Comparison of ENCODE assay signal across 27 mouse cellular contexts in genomic region chr2:154803845-154804244, GRCm38 (mm10). TPM values are rescaled to one million over a fixed set of nuclear protein-coding genes. Genes with fewer than 3 reads are reported as not detected.
DNase-seq lines count a peak whose midpoint lies in the region; ATAC-seq lines count a peak whose summit lies in the region.
"Had no signal": no experiment of that assay in that cellular context is flagged by ENCODE, and none has a peak within 500 bp of the region (broad histone marks: within the 10 kb centered on the region; RNA-seq: fewer than 3 reads in every experiment).

No protein-coding gene starts in this region.

- H3K36me3 ChIP-seq in intestine, embryonic 14.5 days (ENCODE audit: control insufficient read depth, insufficient read depth, low read length) = no peaks in the 10 kb centered on the region
- no peaks in the 10 kb centered on the region for H3K36me3 ChIP-seq in intestine, embryonic 15.5 days
- H3K36me3 ChIP-seq in neural tube, embryonic 13.5 days = no peaks in the 10 kb centered on the region
- H3K36me3 ChIP-seq in neural tube, embryonic 15.5 days = no peaks in the 10 kb centered on the region
- peaks cover 17% of the 10 kb centered on the region for H3K36me3 ChIP-seq in liver, embryonic 15.5 days (replicated peaks)
- H3K36me3 ChIP-seq: hindbrain, embryonic 13.5 days had no signal

- 73% methylated on average over 4 of the region's 4 CpGs for WGBS in intestine, embryonic 14.5 days
- WGBS in intestine, embryonic 15.5 days = 71% methylated on average over 4 of the region's 4 CpGs
- WGBS in neural tube, embryonic 13.5 days = 65% methylated on average over 4 of the region's 4 CpGs
- WGBS in neural tube, embryonic 15.5 days = 71% methylated on average over 4 of the region's 4 CpGs
- 60% methylated on average over 4 of the region's 4 CpGs for WGBS in liver, embryonic 15.5 days (ENCODE audit: insufficient replicate concordance)

- peak; percentile 48 for DNase-seq in intestine, embryonic 14.5 days (ENCODE audit: low spot score)
- DNase-seq in frontal cortex, postnatal 14 days (ENCODE audit: low spot score in 2 of 2) = no peak
- DNase-seq in right cerebral cortex, postnatal 10 days (ENCODE audit: low spot score in 2 of 2) = no peak
- DNase-seq: adrenal gland, adult 2 months; adrenal gland, postnatal 25 days; cerebellum, adult 18-20 months; cerebellum, adult 9-11 months; cerebellum, postnatal 36 days; forebrain, postnatal 0 days; gastrocnemius, postnatal 36 days; heart, adult 11 months; heart, postnatal 14 days had no signal

- H3K4me2 ChIP-seq in intestine, embryonic 14.5 days (ENCODE audit: low read length) = no peak overlapping the region
- H3K4me2 ChIP-seq in intestine, embryonic 15.5 days (replicated peaks) = no peak overlapping the region
- H3K4me2 ChIP-seq in neural tube, embryonic 13.5 days = no peak overlapping the region
- no peak overlapping the region for H3K4me2 ChIP-seq in neural tube, embryonic 15.5 days
- H3K4me2 ChIP-seq in liver, embryonic 15.5 days = no peak overlapping the region; the same call in 1 of the 2 replicates
- H3K4me2 ChIP-seq: embryonic facial prominence, embryonic 13.5 days; forebrain, embryonic 13.5 days; hindbrain, embryonic 13.5 days had no signal

- no peaks in the 10 kb centered on the region for H3K27me3 ChIP-seq in intestine, embryonic 14.5 days (replicated peaks; ENCODE audit: control insufficient read depth, insufficient read depth, low read length)
- H3K27me3 ChIP-seq in intestine, embryonic 15.5 days (replicated peaks) = no peaks in the 10 kb centered on the region
- no peaks in the 10 kb centered on the region for H3K27me3 ChIP-seq in neural tube, embryonic 13.5 days
- no peaks in the 10 kb centered on the region for H3K27me3 ChIP-seq in neural tube, embryonic 15.5 days (replicated peaks)
- no peaks in the 10 kb centered on the region for H3K27me3 ChIP-seq in liver, embryonic 15.5 days
- H3K27me3 ChIP-seq: embryonic facial prominence, embryonic 13.5 days; forebrain, embryonic 13.5 days; hindbrain, embryonic 13.5 days; Patski had no signal

- H3K4me1 ChIP-seq in intestine, embryonic 14.5 days (replicated peaks; ENCODE audit: control insufficient read depth, insufficient read depth, low read length) = peaks cover 21% of the 10 kb centered on the region
- H3K4me1 ChIP-seq in intestine, embryonic 15.5 days (replicated peaks) = peaks cover 10% of the 10 kb centered on the region
- H3K4me1 ChIP-seq in neural tube, embryonic 13.5 days (replicated peaks) = peaks cover 13% of the 10 kb centered on the region
- peaks cover 4% of the 10 kb centered on the region; the same call in 1 of the 2 replicates for H3K4me1 ChIP-seq in neural tube, embryonic 15.5 days
- peaks cover 63% of the 10 kb centered on the region for H3K4me1 ChIP-seq in liver, embryonic 15.5 days (replicated peaks)

- H3K27ac ChIP-seq in intestine, embryonic 14.5 days (ENCODE audit: low read depth) = no peak overlapping the region
- H3K27ac ChIP-seq in intestine, embryonic 15.5 days = no peak overlapping the region
- peak overlapping the region; percentile 18; the same call in 1 of the 2 replicates for H3K27ac ChIP-seq in neural tube, embryonic 13.5 days (replicated peaks)
- no peak overlapping the region for H3K27ac ChIP-seq in neural tube, embryonic 15.5 days (replicated peaks)
- H3K27ac ChIP-seq in liver, embryonic 15.5 days (replicated peaks) = no peak overlapping the region
- H3K27ac ChIP-seq: embryonic facial prominence, embryonic 13.5 days; forebrain, embryonic 13.5 days; heart, embryonic 10.5 days; hindbrain, embryonic 13.5 days had no signal

- no peak overlapping the region for H3K9ac ChIP-seq in intestine, embryonic 14.5 days (ENCODE audit: low read length)
- no peak overlapping the region for H3K9ac ChIP-seq in intestine, embryonic 15.5 days
- no peak overlapping the region for H3K9ac ChIP-seq in neural tube, embryonic 13.5 days
- no peak overlapping the region for H3K9ac ChIP-seq in neural tube, embryonic 15.5 days (replicated peaks)
- H3K9ac ChIP-seq in liver, embryonic 15.5 days = no peak overlapping the region
- H3K9ac ChIP-seq: embryonic facial prominence, embryonic 13.5 days; forebrain, embryonic 13.5 days; forebrain, postnatal 0 days; hindbrain, embryonic 13.5 days had no signal

- ATAC-seq in intestine, embryonic 14.5 days (replicated peaks; ENCODE audit: low FRiP score, low TSS enrichment, low read depth) = no peak
- ATAC-seq in intestine, embryonic 15.5 days = no peak
- no peak for ATAC-seq in neural tube, embryonic 13.5 days (ENCODE audit: low read depth)
- ATAC-seq in neural tube, embryonic 15.5 days (ENCODE audit: low FRiP score) = no peak
- peak; percentile 69 for ATAC-seq in liver, embryonic 15.5 days (ENCODE audit: insufficient read depth)
- peak; percentile 75; the same call in 1 of the 2 replicates for ATAC-seq in megakaryocyte-erythroid progenitor cell, adult 5-6 weeks (replicated peaks; ENCODE audit: low FRiP score, low TSS enrichment, poor library complexity, severe bottlenecking)
- ATAC-seq: activated CD4-positive, CD25-positive, alpha-beta regulatory T cell, adult 4 months; forebrain, embryonic 13.5 days; forebrain, postnatal 0 days; Patski had no signal

- no peak overlapping the region for H3K4me3 ChIP-seq in intestine, embryonic 14.5 days (ENCODE audit: low read depth, low read length)
- H3K4me3 ChIP-seq in intestine, embryonic 15.5 days (replicated peaks) = no peak overlapping the region
- H3K4me3 ChIP-seq in neural tube, embryonic 13.5 days = no peak overlapping the region
- H3K4me3 ChIP-seq in neural tube, embryonic 15.5 days (replicated peaks) = no peak overlapping the region
- no peak overlapping the region for H3K4me3 ChIP-seq in liver, embryonic 15.5 days (replicated peaks)
- H3K4me3 ChIP-seq: embryonic facial prominence, embryonic 13.5 days; forebrain, embryonic 13.5 days; heart, embryonic 10.5 days; hindbrain, embryonic 13.5 days had no signal

- no peaks in the 10 kb centered on the region for H3K9me3 ChIP-seq in intestine, embryonic 14.5 days (ENCODE audit: control insufficient read depth, low read length)
- H3K9me3 ChIP-seq in intestine, embryonic 15.5 days = no peaks in the 10 kb centered on the region
- H3K9me3 ChIP-seq in neural tube, embryonic 13.5 days = no peaks in the 10 kb centered on the region
- no peaks in the 10 kb centered on the region for H3K9me3 ChIP-seq in neural tube, embryonic 15.5 days (replicated peaks)
- no peaks in the 10 kb centered on the region for H3K9me3 ChIP-seq in liver, embryonic 15.5 days (replicated peaks)
- H3K9me3 ChIP-seq: embryonic facial prominence, embryonic 13.5 days; forebrain, embryonic 13.5 days; heart, embryonic 10.5 days; hindbrain, embryonic 13.5 days had no signal

RNA-seq across cellular contexts. Expression of gene a, which starts 12.6 kb away (rescaled TPM):
- 0.93 and 1.5 TPM in 2 replicates for polyA plus RNA-seq in intestine, embryonic 14.5 days (2014; fragmentation: Nextera tagmentation; extraction: Ambion mirVana)
- 0.63 and 0.73 TPM in 2 replicates for polyA plus RNA-seq in intestine, embryonic 15.5 days (2015; fragmentation: Nextera tagmentation; extraction: Ambion mirVana)
- polyA plus RNA-seq in neural tube, embryonic 13.5 days (2015; fragmentation: Nextera tagmentation; extraction: Ambion mirVana) = 1.6 TPM in 1 of 2 replicates, not detected in the other
- 0.33 and 0.93 TPM in 2 replicates for polyA plus RNA-seq in neural tube, embryonic 15.5 days (2015; fragmentation: Nextera tagmentation; extraction: Ambion mirVana)
- polyA plus RNA-seq in liver, embryonic 15.5 days (2015; fragmentation: Nextera tagmentation; extraction: Ambion mirVana) = 0.32 TPM in 1 of 2 replicates, not detected in the other
- not detected in 2 replicates for total RNA-seq in megakaryocyte-erythroid progenitor cell, adult 5-6 weeks (2014; fragmentation: Nextera tagmentation)
- total RNA-seq in megakaryocyte-erythroid progenitor cell, adult 5-6 weeks (2017) = not detected in 2 replicates
- total RNA-seq: adrenal gland, adult 2 months; adrenal gland, postnatal 25 days; gastrocnemius, adult 8-10 months; gastrocnemius, postnatal 36 days; heart, postnatal 14 days; hematopoietic stem cell, adult 5-6 weeks had no signal
- polyA plus RNA-seq: activated CD4-positive, CD25-positive, alpha-beta regulatory T cell, adult 4 months; C2C12; heart, embryonic 14.5 days; Patski had no signal

RNA-seq across cellular contexts. Expression of gene Raly, which starts 12.9 kb away (rescaled TPM):
- 66.4 and 73.2 TPM in 2 replicates for polyA plus RNA-seq in intestine, embryonic 14.5 days (2014; fragmentation: Nextera tagmentation; extraction: Ambion mirVana)
- 31.6 and 34.6 TPM in 2 replicates for polyA plus RNA-seq in intestine, embryonic 15.5 days (2015; fragmentation: Nextera tagmentation; extraction: Ambion mirVana)
- polyA plus RNA-seq in neural tube, embryonic 13.5 days (2015; fragmentation: Nextera tagmentation; extraction: Ambion mirVana) = 27.0 and 28.3 TPM in 2 replicates
- polyA plus RNA-seq in neural tube, embryonic 15.5 days (2015; fragmentation: Nextera tagmentation; extraction: Ambion mirVana) = 26.2 and 28.2 TPM in 2 replicates
- polyA plus RNA-seq in liver, embryonic 15.5 days (2015; fragmentation: Nextera tagmentation; extraction: Ambion mirVana) = 23.6 and 24.9 TPM in 2 replicates
- 153 and 167 TPM in 2 replicates for total RNA-seq in megakaryocyte-erythroid progenitor cell, adult 5-6 weeks (2014; fragmentation: Nextera tagmentation)
- 152 and 190 TPM in 2 replicates for total RNA-seq in megakaryocyte-erythroid progenitor cell, adult 5-6 weeks (2017)

RNA-seq across cellular contexts. Expression of gene Gm14214, which starts 34.0 kb away (rescaled TPM):
- polyA plus RNA-seq in intestine, embryonic 14.5 days (2014; fragmentation: Nextera tagmentation; extraction: Ambion mirVana) = not detected in 2 replicates
- not detected in 2 replicates for polyA plus RNA-seq in intestine, embryonic 15.5 days (2015; fragmentation: Nextera tagmentation; extraction: Ambion mirVana)
- polyA plus RNA-seq in neural tube, embryonic 13.5 days (2015; fragmentation: Nextera tagmentation; extraction: Ambion mirVana) = not detected in 2 replicates
- not detected in 2 replicates for polyA plus RNA-seq in neural tube, embryonic 15.5 days (2015; fragmentation: Nextera tagmentation; extraction: Ambion mirVana)
- not detected in 2 replicates for polyA plus RNA-seq in liver, embryonic 15.5 days (2015; fragmentation: Nextera tagmentation; extraction: Ambion mirVana)
- not detected in 2 replicates for total RNA-seq in megakaryocyte-erythroid progenitor cell, adult 5-6 weeks (2014; fragmentation: Nextera tagmentation)
- not detected in 2 replicates for total RNA-seq in megakaryocyte-erythroid progenitor cell, adult 5-6 weeks (2017)
- total RNA-seq: adrenal gland, adult 2 months; adrenal gland, postnatal 25 days; forebrain, postnatal 0 days; gastrocnemius, adult 8-10 months; gastrocnemius, postnatal 36 days; heart, postnatal 14 days; hematopoietic stem cell, adult 5-6 weeks had no signal
- polyA plus RNA-seq: adrenal gland, adult 2 months; C2C12; embryonic facial prominence, embryonic 13.5 days; forebrain, embryonic 13.5 days; forebrain, postnatal 0 days; heart, embryonic 10.5 days; heart, embryonic 14.5 days; hindbrain, embryonic 13.5 days; Patski had no signal

Comparison
In these comparisons a context has a peak if more than half of its experiments do, and no peak if none do; other contexts are left out.
1. ATAC-seq: peak in liver, embryonic 15.5 days (single experiment) and megakaryocyte-erythroid progenitor cell, adult 5-6 weeks (single experiment); none in intestine, embryonic 14.5 days (single experiment), intestine, embryonic 15.5 days (single experiment), neural tube, embryonic 13.5 days (single experiment) and neural tube, embryonic 15.5 days (single experiment).